Mouse (Mus musculus): ENCODE measurements around the gene Ubac1. TPM values are rescaled to one million over a fixed set of nuclear protein-coding genes. Genes with fewer than 3 reads are reported as not detected.

The Ubac1 gene
- total RNA-seq, 2 experiments from 2014 or later, result 48.3 to 61.7 TPM

GRCm38 (mm10) chr2:25977587-25978239 lies 43.8 kb downstream of the Ubac1 start:
- ATAC-seq (replicated peaks; ENCODE audit: poor library complexity, severe bottlenecking), result no peak

GRCm38 (mm10) chr2:25975141-25975770 lies 46.3 kb downstream of the Ubac1 start:
- ATAC-seq (replicated peaks; ENCODE audit: poor library complexity, severe bottlenecking), result no peak

- no peak for ATAC-seq (replicated peaks; ENCODE audit: poor library complexity, severe bottlenecking)
Measured at GRCm38 (mm10) chr2:25970426-25970825, 51.1 kb downstream of the Ubac1 start.

GRCm38 (mm10) chr2:25969319-25969718 lies 52.2 kb downstream of the Ubac1 start:
- no peak for ATAC-seq (replicated peaks; ENCODE audit: poor library complexity, severe bottlenecking)

- ATAC-seq (replicated peaks; ENCODE audit: poor library complexity, severe bottlenecking), result no peak
Measured at GRCm38 (mm10) chr2:25949291-25949690, 72.3 kb downstream of the Ubac1 start.

Other genes with a start within 250 kb of the Ubac1 start
- not detected in 2 replicates for gene Lcn11, start 244.7 kb downstream of the Ubac1 start, total RNA-seq (2014; fragmentation: Nextera tagmentation)
- gene Lcn11, start 244.7 kb downstream of the Ubac1 start, total RNA-seq (2017), result not detected in 2 replicates
- gene Gm13539, start 239.5 kb downstream of the Ubac1 start, total RNA-seq (2014; fragmentation: Nextera tagmentation), result not detected in 2 replicates
- gene Gm13539, start 239.5 kb downstream of the Ubac1 start, total RNA-seq (2017), result not detected in 2 replicates
- gene Glt6d1, start 205.9 kb downstream of the Ubac1 start, total RNA-seq (2014; fragmentation: Nextera tagmentation), result not detected in 2 replicates
- gene Glt6d1, start 205.9 kb downstream of the Ubac1 start, total RNA-seq (2017), result not detected in 2 replicates
- gene Lcn9, start 198.6 kb downstream of the Ubac1 start, total RNA-seq (2014; fragmentation: Nextera tagmentation), result not detected in 2 replicates
- not detected in 2 replicates for gene Lcn9, start 198.6 kb downstream of the Ubac1 start, total RNA-seq (2017)
- gene Sohlh1, start 174.5 kb downstream of the Ubac1 start, total RNA-seq (2014; fragmentation: Nextera tagmentation), result not detected in 2 replicates
- not detected in 2 replicates for gene Sohlh1, start 174.5 kb downstream of the Ubac1 start, total RNA-seq (2017)
- gene Kcnt1, start 158.0 kb downstream of the Ubac1 start, total RNA-seq (2014; fragmentation: Nextera tagmentation), result not detected in 2 replicates
- not detected in 2 replicates for gene Kcnt1, start 158.0 kb downstream of the Ubac1 start, total RNA-seq (2017)
- gene Camsap1, start 38.5 kb downstream of the Ubac1 start, total RNA-seq (2014; fragmentation: Nextera tagmentation), result 14.8 and 21.9 TPM in 2 replicates
- gene Camsap1, start 38.5 kb downstream of the Ubac1 start, total RNA-seq (2017), result 8.3 and 12.9 TPM in 2 replicates
- gene Nacc2, start 101.5 kb upstream of the Ubac1 start, total RNA-seq (2014; fragmentation: Nextera tagmentation), result 0.30 and 0.62 TPM in 2 replicates
- 0.57 and 0.65 TPM in 2 replicates for gene Nacc2, start 101.5 kb upstream of the Ubac1 start, total RNA-seq (2017)
- not detected in 2 replicates for gene Lhx3, start 186.5 kb upstream of the Ubac1 start, total RNA-seq (2014; fragmentation: Nextera tagmentation)
- gene Lhx3, start 186.5 kb upstream of the Ubac1 start, total RNA-seq (2017), result not detected in 2 replicates
- 10.9 and 11.5 TPM in 2 replicates for gene Qsox2, start 215.8 kb upstream of the Ubac1 start, total RNA-seq (2014; fragmentation: Nextera tagmentation)
- 4.8 and 7.1 TPM in 2 replicates for gene Qsox2, start 215.8 kb upstream of the Ubac1 start, total RNA-seq (2017)

Measured in granulocyte monocyte progenitor cell, adult 5-6 weeks (primary cell).